Mouse (Mus musculus): ENCODE measurements around the gene Ces2f. TPM values are rescaled to one million over a fixed set of nuclear protein-coding genes. Genes with fewer than 3 reads are reported as not detected.
"Not testable (repeated sequence)": the region's sequence is repeated elsewhere in the genome, so short reads cannot be mapped to it uniquely, and the experiment has no call there.

Gene Ces2f
- total RNA-seq (2014; rRNA removed) (not detected in 2 replicates), polyA plus RNA-seq (2015; fragmentation: Nextera tagmentation; extraction: Ambion mirVana) (not detected in 2 replicates)

GRCm38 (mm10) chr8:104947056-104947455 lies at the start of gene Ces2f:
Gene Ces2f, plus strand, starts transcription at chr8:104947356.
- DNase-seq (ENCODE audit: low spot score) (no peak), ATAC-seq (no peak)
- no peak within 1 kb of the TSS for H3K9ac ChIP-seq (replicated peaks; ENCODE audit: low read length)
- TF ChIP-seq CTCF (IDR thresholded peaks at IDR 0.05; ENCODE audit: low read depth), result no peak
- H3K4me1 ChIP-seq (ENCODE audit: insufficient read depth, low read length), result no peaks in the 10 kb centered on the region
- no peaks in the 10 kb centered on the region for H3K9me3 ChIP-seq (ENCODE audit: low read length)
- H3K4me2 ChIP-seq (ENCODE audit: low read depth, low read length), result no peak within 1 kb of the TSS
- WGBS, result 83% methylated on average over 4 of the region's 4 CpGs
- no peaks in the 10 kb centered on the region for H3K36me3 ChIP-seq (ENCODE audit: insufficient read depth, low read length)
- H3K27me3 ChIP-seq (ENCODE audit: insufficient read depth, low read length), result no peaks in the 10 kb centered on the region
- no peak within 1 kb of the TSS for H3K27ac ChIP-seq
- H3K4me3 ChIP-seq (ENCODE audit: low read length), result no peak within 1 kb of the TSS

- 86% methylated on average over 2 of the region's 2 CpGs for WGBS
- ATAC-seq, result no peak
- Histone ChIP-seq H3K4me3 (ENCODE audit: low read length) (no peak overlapping the region), H3K27ac (no peak overlapping the region), H3K9me3 (ENCODE audit: low read length) (no peaks in the 10 kb centered on the region), H3K9ac (replicated peaks; ENCODE audit: low read length) (no peak overlapping the region), H3K36me3 (ENCODE audit: insufficient read depth, low read length) (no peaks in the 10 kb centered on the region), H3K4me1 (ENCODE audit: insufficient read depth, low read length) (no peaks in the 10 kb centered on the region), H3K27me3 (ENCODE audit: insufficient read depth, low read length) (no peaks in the 10 kb centered on the region), H3K4me2 (ENCODE audit: low read depth, low read length) (no peak overlapping the region)
- peak; percentile 3 for DNase-seq (ENCODE audit: low spot score)
- TF ChIP-seq CTCF (IDR thresholded peaks at IDR 0.05; ENCODE audit: low read depth), result 0 out of 2 replicates have a peak, but pooled peaks have one; percentile 20
Observed at GRCm38 (mm10) chr8:104901746-104902145, 45.4 kb upstream of the Ces2f start.

GRCm38 (mm10) chr8:104907111-104907510 lies 40.0 kb upstream of the Ces2f start:
- DNase-seq (ENCODE audit: low spot score) (no peak), ATAC-seq (no peak)
- Histone ChIP-seq H3K9ac (replicated peaks; ENCODE audit: low read length) (no peak overlapping the region), H3K36me3 (ENCODE audit: insufficient read depth, low read length) (no peaks in the 10 kb centered on the region), H3K27me3 (ENCODE audit: insufficient read depth, low read length) (no peaks in the 10 kb centered on the region), H3K4me2 (ENCODE audit: low read depth, low read length) (no peak overlapping the region), H3K27ac (no peak overlapping the region), H3K9me3 (ENCODE audit: low read length) (no peaks in the 10 kb centered on the region), H3K4me1 (ENCODE audit: insufficient read depth, low read length) (no peaks in the 10 kb centered on the region), H3K4me3 (ENCODE audit: low read length) (no peak overlapping the region)
- TF ChIP-seq CTCF (IDR thresholded peaks at IDR 0.05; ENCODE audit: low read depth), result no peak
- WGBS, result 40% methylated on average over 1 of the region's 1 CpGs

- not testable (repeated sequence) for H3K9me3 ChIP-seq (ENCODE audit: low read length); H3K4me3 ChIP-seq (ENCODE audit: low read length); H3K4me2 ChIP-seq (ENCODE audit: low read depth, low read length); H3K36me3 ChIP-seq (ENCODE audit: insufficient read depth, low read length); H3K4me1 ChIP-seq (ENCODE audit: insufficient read depth, low read length); H3K27me3 ChIP-seq (ENCODE audit: insufficient read depth, low read length); H3K9ac ChIP-seq (replicated peaks; ENCODE audit: low read length); H3K27ac ChIP-seq
- DNase-seq (ENCODE audit: low spot score), result peak; percentile 52
- WGBS, result 43% methylated on average over 1 of the region's 1 CpGs
- ATAC-seq, result 0 out of 2 replicates have a peak, but pooled peaks have one; percentile 40
Observed at GRCm38 (mm10) chr8:104909021-104909420, 38.1 kb upstream of the Ces2f start.

- not testable (repeated sequence) for H3K27ac ChIP-seq; H3K4me3 ChIP-seq (ENCODE audit: low read length); ATAC-seq; H3K9me3 ChIP-seq (ENCODE audit: low read length); H3K9ac ChIP-seq (replicated peaks; ENCODE audit: low read length); H3K4me2 ChIP-seq (ENCODE audit: low read depth, low read length); H3K36me3 ChIP-seq (ENCODE audit: insufficient read depth, low read length); H3K4me1 ChIP-seq (ENCODE audit: insufficient read depth, low read length); DNase-seq (ENCODE audit: low spot score); H3K27me3 ChIP-seq (ENCODE audit: insufficient read depth, low read length)
- 77% methylated on average over 10 of the region's 10 CpGs for WGBS
Observed at GRCm38 (mm10) chr8:104909651-104910050, 37.5 kb upstream of the Ces2f start.

GRCm38 (mm10) chr8:104925972-104926596 lies 21.1 kb upstream of the Ces2f start, which contains the start of gene Ces2e:
Gene Ces2e, plus strand, starts transcription at chr8:104926260.
- Histone ChIP-seq H3K27ac (no peak within 1 kb of the TSS), H3K36me3 (ENCODE audit: insufficient read depth, low read length) (no peaks in the 10 kb centered on the region), H3K27me3 (ENCODE audit: insufficient read depth, low read length) (no peaks in the 10 kb centered on the region), H3K9ac (replicated peaks; ENCODE audit: low read length) (no peak within 1 kb of the TSS), H3K4me3 (ENCODE audit: low read length) (no peak within 1 kb of the TSS), H3K4me1 (ENCODE audit: insufficient read depth, low read length) (no peaks in the 10 kb centered on the region), H3K4me2 (ENCODE audit: low read depth, low read length) (no peak within 1 kb of the TSS), H3K9me3 (ENCODE audit: low read length) (no peaks in the 10 kb centered on the region)
- WGBS, result 72% methylated on average over 5 of the region's 5 CpGs
- ATAC-seq (no peak), DNase-seq (ENCODE audit: low spot score) (no peak)
- no peak for TF ChIP-seq CTCF (IDR thresholded peaks at IDR 0.05; ENCODE audit: low read depth)

GRCm38 (mm10) chr8:104927301-104927700 lies 19.9 kb upstream of the Ces2f start:
- Histone ChIP-seq H3K4me2 (ENCODE audit: low read depth, low read length) (no peak overlapping the region), H3K27me3 (ENCODE audit: insufficient read depth, low read length) (no peaks in the 10 kb centered on the region), H3K9me3 (ENCODE audit: low read length) (no peaks in the 10 kb centered on the region), H3K27ac (no peak overlapping the region), H3K36me3 (ENCODE audit: insufficient read depth, low read length) (no peaks in the 10 kb centered on the region), H3K4me1 (ENCODE audit: insufficient read depth, low read length) (no peaks in the 10 kb centered on the region), H3K4me3 (ENCODE audit: low read length) (no peak overlapping the region), H3K9ac (replicated peaks; ENCODE audit: low read length) (no peak overlapping the region)
- 91% methylated on average over 3 of the region's 3 CpGs for WGBS
- DNase-seq (ENCODE audit: low spot score), result no peak
- ATAC-seq, result no peak
- TF ChIP-seq CTCF (IDR thresholded peaks at IDR 0.05; ENCODE audit: low read depth), result no peak
